Mouse (Mus musculus): Measurements from ENCODE around the gene Camk2b.

- no peak for TF ChIP-seq EP300 (IDR thresholded peaks at IDR 0.05; ENCODE audit: low read depth)
- TF ChIP-seq CTCF (IDR thresholded peaks at IDR 0.05; ENCODE audit: low read depth), result no peak
These were observed 113.7 kb downstream of the Camk2b start for GRCm38 (mm10) chr11:5952501-5952900.
